Mouse (Mus musculus): ENCODE measurements around the gene Gm10277.

- peak; percentile 21; the same call in 1 of the 2 replicates for TF ChIP-seq CTCF (IDR thresholded peaks at IDR 0.05; ENCODE audit: extremely low read depth, insufficient read depth, insufficient read length, insufficient replicate concordance)
- no peak for TF ChIP-seq POLR2A (IDR thresholded peaks at IDR 0.05; ENCODE audit: low read depth, low read length)
Observed at GRCm38 (mm10) chr11:77743966-77744365, 43.6 kb downstream of the Gm10277 start.

All from spleen, adult 2 months (tissue).